Mouse (Mus musculus) G1E (cell line): ENCODE measurements at regions not wholly inside any gene's neighbourhood (a gene's known extent, or its start where the extent isn't known, plus 50 kb on each side); places are given as distances from the start of the nearest gene placed in this dataset.

ENCODE experiments used
- ATAC-seq: 2 replicates; pipeline ENCODE4 v1.8.0; 2016; ENCODE audit warnings: mild to moderate bottlenecking; ENCODE audit not compliant: insufficient number of reproducible peaks, poor library complexity, low FRiP score, severe bottlenecking; ENCODE audit errors: extremely low read depth
- DNase-seq: peaks from one replicate; pipeline ENCODE4 v3.0.0; 2012; ENCODE audit warnings: low spot score
- H3K27me3 ChIP-seq: 2 replicates; pipeline ENCODE4 v1.6.1; 2012; ENCODE audit warnings: mild to moderate bottlenecking, low read length, inconsistent platforms; ENCODE audit not compliant: insufficient read depth
- H3K36me3 ChIP-seq: replicated peaks from 2 replicates; pipeline ENCODE3; 2012; ENCODE audit warnings: mild to moderate bottlenecking, inconsistent platforms
- H3K4me1 ChIP-seq: 2 replicates; pipeline ENCODE4 v1.6.1; 2012; ENCODE audit warnings: low read depth, low read length, inconsistent platforms, mixed read lengths; ENCODE audit not compliant: insufficient read depth
- H3K4me3 ChIP-seq: 2 replicates; pipeline ENCODE4 v1.5.1; 2012; ENCODE audit warnings: low read depth, mild to moderate bottlenecking, inconsistent platforms, low read length, moderate library complexity, mixed read lengths
- H3K9me3 ChIP-seq: replicated peaks from 2 replicates; pipeline ENCODE4 v1.6.1; 2012; ENCODE audit warnings: inconsistent platforms
- CTCF ChIP-seq: IDR thresholded peaks from 2 replicates; pipeline ENCODE4 v1.5.1; 2012; ENCODE audit warnings: low read depth, low read length, inconsistent platforms, mixed read lengths
- GATA1 ChIP-seq: IDR thresholded peaks from 2 replicates; pipeline ENCODE4 v1.6.1; 2012; ENCODE audit warnings: borderline replicate concordance, low read length, inconsistent platforms, mixed read lengths
- GATA2 ChIP-seq: IDR thresholded peaks from 2 replicates; pipeline ENCODE4 v1.6.1; 2012; ENCODE audit warnings: low read depth, low read length, inconsistent platforms, borderline replicate concordance
- POLR2AphosphoS5 ChIP-seq: IDR thresholded peaks from 2 replicates; pipeline ENCODE4 v1.6.1; 2012; ENCODE audit warnings: low read depth, low read length, inconsistent platforms; ENCODE audit not compliant: insufficient replicate concordance
- TAL1 ChIP-seq: conservative IDR thresholded peaks from 2 replicates; pipeline ENCODE4 v1.6.1; 2012; ENCODE audit warnings: low read depth, low read length, inconsistent platforms, mixed read lengths

DNA sequence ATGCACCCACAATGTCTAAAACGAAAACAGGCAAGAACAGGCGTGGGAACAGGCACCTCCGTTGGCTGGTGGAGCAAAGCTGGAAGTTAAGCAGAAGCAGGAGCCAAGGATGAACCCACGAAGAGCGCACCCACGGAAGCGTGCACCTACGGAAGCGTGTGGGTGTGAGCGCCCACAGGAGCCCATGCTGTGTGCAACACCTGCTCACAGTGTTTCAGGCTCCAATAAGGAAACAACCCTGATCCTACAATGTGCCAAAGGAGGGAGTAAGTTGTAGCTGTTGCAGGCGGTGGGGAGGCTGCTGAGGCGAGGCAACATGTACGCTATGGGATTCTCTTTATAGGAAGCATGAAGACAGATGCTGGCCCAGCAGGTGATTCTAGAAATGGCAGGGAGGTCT lies 74.6 kb downstream of the Gm5294 start:
- H3K36me3 ChIP-seq: no peaks in the 10 kb centered on the region
- H3K4me1 ChIP-seq: no peaks in the 10 kb centered on the region
- H3K9me3 ChIP-seq: no peaks in the 10 kb centered on the region
- DNase-seq: no peak
- no peak for TF ChIP-seq CTCF
- TF ChIP-seq TAL1: no peak
- TF ChIP-seq GATA1: no peak
- no peak for TF ChIP-seq POLR2AphosphoS5
- TF ChIP-seq GATA2: no peak
- H3K4me3 ChIP-seq: no peak overlapping the region
- 0 out of 2 replicates have a peak, but pooled peaks cover 4% of the 10 kb centered on the region for H3K27me3 ChIP-seq
- no peak for ATAC-seq

DNA sequence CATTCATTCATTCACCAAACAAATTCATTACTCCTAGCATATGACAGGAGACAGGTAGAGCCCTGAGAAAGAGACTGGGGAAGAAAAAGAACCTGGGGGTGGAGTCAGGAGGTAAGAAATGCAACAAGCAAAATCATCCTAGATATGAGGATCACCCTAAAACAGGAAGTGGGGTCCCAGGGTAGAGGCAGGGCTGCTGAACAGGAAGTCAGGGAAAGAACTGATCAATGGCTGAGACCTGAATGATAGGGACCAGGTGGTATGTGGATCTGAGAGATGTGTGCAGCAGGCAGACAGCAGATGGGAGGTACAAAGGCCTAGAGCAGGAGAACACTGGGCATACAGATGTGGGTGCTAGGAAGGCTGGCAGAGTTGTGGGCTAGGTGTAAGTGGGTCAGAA lies 77.4 kb downstream of the Gm5294 start:
- Histone ChIP-seq H3K4me3 (no peak overlapping the region), H3K4me1 (no peaks in the 10 kb centered on the region), H3K36me3 (no peaks in the 10 kb centered on the region), H3K9me3 (no peaks in the 10 kb centered on the region), H3K27me3 (0 out of 2 replicates have a peak, but pooled peaks cover 4% of the 10 kb centered on the region)
- ATAC-seq: no peak
- peak; percentile 16 for DNase-seq
- TF ChIP-seq TAL1: no peak
- TF ChIP-seq POLR2AphosphoS5: no peak
- no peak for TF ChIP-seq GATA1
- TF ChIP-seq GATA2: no peak
- TF ChIP-seq CTCF: no peak

DNA sequence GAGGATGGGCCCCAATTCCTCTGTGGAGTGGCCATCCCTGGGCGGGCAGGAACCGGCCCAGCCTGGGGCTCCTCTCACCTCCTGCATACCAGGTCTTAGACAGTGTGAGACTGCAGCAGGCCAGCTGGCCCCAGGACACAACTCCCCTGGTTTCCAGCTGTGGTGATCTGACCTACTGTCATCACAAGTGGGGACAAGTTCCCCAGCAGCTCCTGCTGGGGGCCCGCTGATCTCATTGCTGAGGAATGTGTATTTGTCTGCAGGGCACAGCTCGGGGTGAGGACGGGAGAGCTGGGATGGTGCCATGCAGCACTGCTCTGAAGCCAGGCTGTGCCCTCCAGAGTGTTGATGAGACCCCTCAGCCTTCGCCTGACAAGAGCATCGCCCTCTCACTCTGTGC lies 78.6 kb downstream of the Gm5294 start:
- no peaks in the 10 kb centered on the region for H3K9me3 ChIP-seq
- TF ChIP-seq GATA1: no peak
- no peak for TF ChIP-seq CTCF
- no peak for TF ChIP-seq GATA2
- no peak for TF ChIP-seq POLR2AphosphoS5
- TF ChIP-seq TAL1: no peak
- H3K4me1 ChIP-seq: no peaks in the 10 kb centered on the region
- H3K4me3 ChIP-seq: no peak overlapping the region
- ATAC-seq (no peak), DNase-seq (no peak)
- H3K27me3 ChIP-seq: 0 out of 2 replicates have a peak, but pooled peaks cover 4% of the 10 kb centered on the region
- no peaks in the 10 kb centered on the region for H3K36me3 ChIP-seq

DNA sequence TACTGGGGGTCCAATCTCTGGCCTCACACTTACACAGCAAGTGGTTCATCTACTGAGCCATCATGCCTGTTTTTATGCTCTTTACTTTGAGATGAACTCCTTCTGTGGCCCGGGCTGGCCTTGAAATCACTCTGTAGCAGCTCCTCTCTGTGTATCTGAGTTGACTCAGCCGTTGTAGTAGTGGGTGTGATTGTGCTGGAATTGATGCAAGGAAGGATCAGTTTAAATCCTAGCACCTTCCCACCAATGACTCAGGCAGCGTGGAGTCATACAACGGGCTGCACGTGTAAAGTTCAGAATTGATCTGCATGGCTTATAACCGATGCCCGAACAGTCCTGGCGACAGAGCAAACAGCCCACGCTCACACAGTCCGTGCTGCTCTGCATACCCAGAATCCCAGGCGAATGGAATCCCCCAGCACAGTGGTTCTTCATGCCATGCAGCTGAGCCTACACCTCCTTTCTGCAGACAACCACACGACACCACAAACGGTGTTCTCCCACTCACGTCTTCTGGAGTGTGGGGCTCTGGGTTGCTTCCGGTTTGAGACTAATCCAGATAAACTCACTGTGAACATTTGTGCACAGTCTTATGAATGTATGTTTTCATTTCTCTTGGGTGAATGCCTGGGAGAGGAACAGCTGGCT lies 81.2 kb downstream of the Gm5294 start:
- H3K36me3 ChIP-seq: no peaks in the 10 kb centered on the region
- 0 out of 2 replicates have a peak, but pooled peaks cover 4% of the 10 kb centered on the region for H3K27me3 ChIP-seq
- H3K4me3 ChIP-seq: no peak overlapping the region
- no peak for TF ChIP-seq POLR2AphosphoS5
- TF ChIP-seq GATA2: no peak
- no peak for TF ChIP-seq CTCF
- ATAC-seq (no peak), DNase-seq (no peak)
- no peaks in the 10 kb centered on the region for H3K4me1 ChIP-seq
- H3K9me3 ChIP-seq: no peaks in the 10 kb centered on the region

GRCm38 (mm10) chr5:138902316-138902715 lies 82.4 kb downstream of the Gm5294 start:
- no peaks in the 10 kb centered on the region for H3K4me1 ChIP-seq
- H3K36me3 ChIP-seq: no peaks in the 10 kb centered on the region
- no peak for DNase-seq
- no peak for TF ChIP-seq GATA2
- TF ChIP-seq POLR2AphosphoS5: no peak
- no peak for TF ChIP-seq TAL1
- no peak for TF ChIP-seq GATA1
- TF ChIP-seq CTCF: no peak
- 0 out of 2 replicates have a peak, but pooled peaks cover 4% of the 10 kb centered on the region for H3K27me3 ChIP-seq
- ATAC-seq: no peak
- no peak overlapping the region for H3K4me3 ChIP-seq
- H3K9me3 ChIP-seq: no peaks in the 10 kb centered on the region

DNA sequence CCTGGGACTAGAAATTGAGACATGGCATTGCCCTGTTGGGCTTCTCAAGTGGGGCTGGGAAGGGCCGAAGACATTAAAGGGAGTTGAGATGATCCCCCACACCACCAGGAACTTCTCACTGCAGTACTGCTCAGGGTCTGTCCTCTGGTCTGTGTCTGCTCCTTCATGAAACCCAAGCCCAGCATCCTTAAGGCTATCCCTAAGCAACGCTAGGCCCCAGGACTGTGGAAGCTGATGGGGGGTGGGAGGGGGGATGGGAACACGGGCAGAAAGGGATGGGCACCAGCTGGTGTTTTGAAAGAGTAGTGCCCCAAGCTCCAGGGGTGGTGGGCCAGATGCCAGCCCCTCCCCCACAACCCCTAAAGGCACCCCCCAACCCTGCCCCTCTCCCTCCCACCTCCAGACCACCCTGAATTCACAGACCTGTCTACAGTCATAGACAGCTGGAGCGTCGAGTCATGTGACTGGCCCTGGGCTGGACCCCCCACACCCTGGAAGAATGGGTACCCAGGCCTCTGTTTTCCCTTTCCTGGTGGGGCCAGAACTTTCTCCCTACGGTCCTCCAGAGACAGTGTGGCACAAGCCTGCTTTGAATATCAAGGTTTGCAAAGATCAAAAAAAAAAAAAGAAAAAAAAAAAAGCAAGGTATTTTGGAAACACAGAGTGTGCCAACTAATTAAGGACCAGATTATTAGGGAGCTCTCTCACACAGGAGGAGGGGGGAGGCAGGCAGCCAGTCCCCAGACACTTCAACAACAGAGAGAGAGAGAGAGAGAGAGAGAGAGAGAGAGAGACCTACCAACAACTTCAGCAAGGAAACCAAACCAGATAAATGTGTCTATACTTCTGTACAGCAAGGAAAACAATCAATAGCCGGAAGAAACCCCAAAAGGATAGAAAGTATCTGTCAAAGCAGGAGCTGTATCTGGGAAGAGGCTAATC lies 85.1 kb downstream of the Pdgfa start:
- Histone ChIP-seq H3K27me3 (no peaks in the 10 kb centered on the region), H3K4me3 (no peak overlapping the region), H3K4me1 (no peaks in the 10 kb centered on the region), H3K9me3 (no peaks in the 10 kb centered on the region), H3K36me3 (no peaks in the 10 kb centered on the region)
- no peak for DNase-seq
- no peak for ATAC-seq
- TF ChIP-seq TAL1 (no peak), GATA2 (no peak), CTCF (no peak), POLR2AphosphoS5 (no peak), GATA1 (no peak)
